Mouse (Mus musculus) forebrain, embryonic 16.5 days (tissue): ENCODE data around the gene Rpl36al. TPM values are rescaled to one million over a fixed set of nuclear protein-coding genes. Genes with fewer than 3 reads are reported as not detected.

Source experiments
- ATAC-seq: fragments of 200-750 bp; cut with Nextera tagmentation; 2 replicates; pipeline ENCODE4 v1.8.0; 2017; ENCODE audit warnings: mild to moderate bottlenecking, moderate library complexity
- H3K27ac ChIP-seq: fragments of 300-500 bp; sonication (generic); 2 replicates; pipeline ENCODE4 v1.5.1; 2014; ENCODE audit warnings: low read length, control low read depth
- H3K27me3 ChIP-seq: fragments of 300-500 bp; sonication (generic); replicated peaks from 2 replicates; pipeline ENCODE4 v1.6.1; 2014; ENCODE audit warnings: low read length; ENCODE audit not compliant: control insufficient read depth, insufficient read depth
- H3K36me3 ChIP-seq: fragments of 300-500 bp; sonication (generic); 2 replicates; pipeline ENCODE4 v1.6.1; 2014; ENCODE audit not compliant: control insufficient read depth, insufficient read depth
- H3K4me1 ChIP-seq: fragments of 300-500 bp; sonication (generic); replicated peaks from 2 replicates; pipeline ENCODE4 v1.6.1; 2014; ENCODE audit warnings: low read length; ENCODE audit not compliant: control insufficient read depth, insufficient read depth
- H3K4me2 ChIP-seq: fragments of 300-500 bp; sonication (generic); 2 replicates; pipeline ENCODE4 v1.6.1; 2014; ENCODE audit warnings: mild to moderate bottlenecking, low read length, control low read depth
- H3K4me3 ChIP-seq: fragments of 300-500 bp; sonication (generic); replicated peaks from 2 replicates; pipeline ENCODE4 v1.5.1; 2014; ENCODE audit warnings: mild to moderate bottlenecking, low read length, control low read depth
- H3K9ac ChIP-seq: fragments of 300-500 bp; sonication (generic); replicated peaks from 2 replicates; pipeline ENCODE4 v1.6.1; 2014; ENCODE audit warnings: low read depth, low read length, control low read depth
- H3K9me3 ChIP-seq: fragments of 300-500 bp; sonication (generic); 2 replicates; pipeline ENCODE4 v1.6.1; 2016; ENCODE audit warnings: low read length; ENCODE audit not compliant: control insufficient read depth
- WGBS: fragments of 180-500 bp; shearing (Covaris S2); extraction: QIAGEN DNeasy Blood & Tissue Kit; methylation state at CpG from one replicate; pipeline ENCODE4 v1.1.7; 2014; 5-methylcytosine and 5-hydroxymethylcytosine counted together
- polyA plus RNA-seq: library from polyadenylated mRNA; unstranded; fragments of >200 nt; fragmentation: Nextera tagmentation; extraction: Ambion mirVana; gene quantifications from 2 replicates; pipeline ENCODE4 v1.2.1, GENCODE M21; 2015

The Rpl36al gene
- polyA plus RNA-seq, 1 experiment from 2014 or later: 289 TPM

- peak; percentile 78 for ATAC-seq
- H3K4me1 ChIP-seq: peaks cover 23% of the 10 kb centered on the region
- peak overlapping the region; percentile 70 for H3K9ac ChIP-seq
- H3K36me3 ChIP-seq: 0 out of 2 replicates have a peak, but pooled peaks cover 6% of the 10 kb centered on the region
- H3K4me3 ChIP-seq: peak overlapping the region; percentile 70
- H3K27me3 ChIP-seq: no peaks in the 10 kb centered on the region
- H3K27ac ChIP-seq: peak overlapping the region; percentile 72
- H3K9me3 ChIP-seq: no peaks in the 10 kb centered on the region
- WGBS: under 1% methylated on average over 92 of the region's 94 CpGs
- H3K4me2 ChIP-seq: peak overlapping the region; percentile 95
Measured at GRCm38 (mm10) chr12:69197378-69198163, 13.7 kb upstream of the Rpl36al start.

- Histone ChIP-seq H3K4me1 (peaks cover 23% of the 10 kb centered on the region), H3K27ac (peak within 1 kb of the TSS; percentile 72), H3K4me3 (peak within 1 kb of the TSS; percentile 70), H3K9me3 (no peaks in the 10 kb centered on the region), H3K36me3 (0 out of 2 replicates have a peak, but pooled peaks cover 6% of the 10 kb centered on the region), H3K27me3 (no peaks in the 10 kb centered on the region), H3K4me2 (peak within 1 kb of the TSS; percentile 95), H3K9ac (peak within 1 kb of the TSS; percentile 70)
- peak; percentile 80 for ATAC-seq
- WGBS: 0% methylated on average over 75 of the region's 75 CpGs
Measured at GRCm38 (mm10) chr12:69196444-69197377, 12.8 kb upstream of the Rpl36al start, which contains the start of gene Gm49383. Gene Gm49383, minus strand, starts transcription at chr12:69197104.

- WGBS: 94% methylated on average over 2 of the region's 2 CpGs
- ATAC-seq: no peak
- Histone ChIP-seq H3K4me1 (peaks cover 11% of the 10 kb centered on the region), H3K27ac (no peak overlapping the region), H3K36me3 (peaks cover 4% of the 10 kb centered on the region; the same call in 1 of the 2 replicates), H3K9me3 (no peaks in the 10 kb centered on the region), H3K9ac (no peak overlapping the region), H3K27me3 (no peaks in the 10 kb centered on the region), H3K4me3 (no peak overlapping the region), H3K4me2 (no peak overlapping the region)
Measured at GRCm38 (mm10) chr12:69192637-69193036, 8.8 kb upstream of the Rpl36al start.

- Histone ChIP-seq H3K9me3 (no peaks in the 10 kb centered on the region), H3K27me3 (no peaks in the 10 kb centered on the region), H3K4me2 (no peak overlapping the region), H3K27ac (no peak overlapping the region), H3K36me3 (peaks cover 4% of the 10 kb centered on the region; the same call in 1 of the 2 replicates), H3K4me3 (no peak overlapping the region), H3K9ac (no peak overlapping the region), H3K4me1 (peaks cover 19% of the 10 kb centered on the region)
- 86% methylated on average over 5 of the region's 5 CpGs for WGBS
- ATAC-seq: no peak
Measured at GRCm38 (mm10) chr12:69191396-69191795, 7.5 kb upstream of the Rpl36al start.

GRCm38 (mm10) chr12:69190522-69190921 lies 6.6 kb upstream of the Rpl36al start:
- Histone ChIP-seq H3K4me3 (no peak overlapping the region), H3K36me3 (peaks cover 4% of the 10 kb centered on the region; the same call in 1 of the 2 replicates), H3K9ac (no peak overlapping the region), H3K27me3 (no peaks in the 10 kb centered on the region), H3K4me2 (no peak overlapping the region), H3K4me1 (peaks cover 13% of the 10 kb centered on the region), H3K27ac (no peak overlapping the region), H3K9me3 (no peaks in the 10 kb centered on the region)
- 91% methylated on average over 1 of the region's 1 CpGs for WGBS
- no peak for ATAC-seq

GRCm38 (mm10) chr12:69190074-69190473 lies 6.2 kb upstream of the Rpl36al start:
- no peak for ATAC-seq
- Histone ChIP-seq H3K4me3 (no peak overlapping the region), H3K9ac (no peak overlapping the region), H3K27me3 (no peaks in the 10 kb centered on the region), H3K9me3 (no peaks in the 10 kb centered on the region), H3K4me1 (peaks cover 15% of the 10 kb centered on the region), H3K36me3 (peaks cover 4% of the 10 kb centered on the region; the same call in 1 of the 2 replicates), H3K27ac (no peak overlapping the region), H3K4me2 (no peak overlapping the region)
- 94% methylated on average over 9 of the region's 9 CpGs for WGBS

- WGBS: 56% methylated on average over 5 of the region's 5 CpGs
- no peak overlapping the region for H3K4me3 ChIP-seq
- no peaks in the 10 kb centered on the region for H3K9me3 ChIP-seq
- peaks cover 7% of the 10 kb centered on the region for H3K36me3 ChIP-seq
- peaks cover 24% of the 10 kb centered on the region for H3K4me1 ChIP-seq
- no peaks in the 10 kb centered on the region for H3K27me3 ChIP-seq
- 0 out of 2 replicates have a peak overlapping the region, but pooled peaks have one; percentile 13 for H3K9ac ChIP-seq
- H3K4me2 ChIP-seq: no peak overlapping the region
- no peak overlapping the region for H3K27ac ChIP-seq
- ATAC-seq: no peak
Measured at GRCm38 (mm10) chr12:69186811-69187471, 3.1 kb upstream of the Rpl36al start.

- Histone ChIP-seq H3K36me3 (peaks cover 6% of the 10 kb centered on the region; the same call in 1 of the 2 replicates), H3K9ac (peak overlapping the region; percentile 94; the same call in 1 of the 2 replicates), H3K4me1 (peaks cover 24% of the 10 kb centered on the region), H3K27me3 (no peaks in the 10 kb centered on the region), H3K27ac (no peak overlapping the region), H3K9me3 (no peaks in the 10 kb centered on the region), H3K4me3 (peak overlapping the region; percentile 94), H3K4me2 (peak overlapping the region; percentile 98)
- ATAC-seq: no peak
- 79% methylated on average over 7 of the region's 7 CpGs for WGBS
Measured at GRCm38 (mm10) chr12:69185371-69185770, 1.5 kb upstream of the Rpl36al start.
